Mouse (Mus musculus) mesoderm, embryonic 11.5 days (tissue): ENCODE data around the gene Grik2.
"Not testable (repeated sequence)": the region's sequence is repeated elsewhere in the genome, so short reads cannot be mapped to it uniquely, and the experiment has no call there.

Experiments
- DNase-seq: peaks from one replicate; pipeline ENCODE4 v3.0.0-alpha.2; 2012; ENCODE audit warnings: low read depth, low spot score

Gene Grik2

GRCm38 (mm10) chr10:49365262-49365661 lies 423.3 kb downstream of the Grik2 start:
- no peak for DNase-seq

- peak; percentile 39 for DNase-seq
Observed at GRCm38 (mm10) chr10:49322413-49322812, 466.2 kb downstream of the Grik2 start.

GRCm38 (mm10) chr10:49319880-49320279 lies 468.7 kb downstream of the Grik2 start:
- DNase-seq: no peak

GRCm38 (mm10) chr10:49256247-49256939 lies 532.2 kb downstream of the Grik2 start:
- peak; percentile 17 for DNase-seq

GRCm38 (mm10) chr10:49237356-49237755 lies 551.2 kb downstream of the Grik2 start:
- DNase-seq: not testable (repeated sequence)

GRCm38 (mm10) chr10:49236844-49237243 lies 551.7 kb downstream of the Grik2 start:
- DNase-seq: not testable (repeated sequence)

- no peak for DNase-seq
Observed at GRCm38 (mm10) chr10:49220096-49220495, 568.5 kb downstream of the Grik2 start.

GRCm38 (mm10) chr10:49219631-49220030 lies 568.9 kb downstream of the Grik2 start:
- DNase-seq: peak; percentile 22

GRCm38 (mm10) chr10:49191773-49192371 lies 596.7 kb downstream of the Grik2 start:
- DNase-seq: no peak

GRCm38 (mm10) chr10:49191291-49191690 lies 597.3 kb downstream of the Grik2 start:
- no peak for DNase-seq

- DNase-seq: no peak
Observed at GRCm38 (mm10) chr10:49154134-49154533, 634.4 kb downstream of the Grik2 start.

- DNase-seq: not testable (repeated sequence)
Observed at GRCm38 (mm10) chr10:49151496-49151895, 637.1 kb downstream of the Grik2 start.

GRCm38 (mm10) chr10:49149714-49150113 lies 638.9 kb downstream of the Grik2 start:
- no peak for DNase-seq

- DNase-seq: no peak
Observed at GRCm38 (mm10) chr10:49142658-49143057, 645.9 kb downstream of the Grik2 start.

GRCm38 (mm10) chr10:49136816-49137215 lies 651.8 kb downstream of the Grik2 start:
- no peak for DNase-seq

GRCm38 (mm10) chr10:49131311-49131710 lies 657.3 kb downstream of the Grik2 start:
- DNase-seq: no peak

- DNase-seq: no peak
Observed at GRCm38 (mm10) chr10:49050339-49050738, 738.2 kb downstream of the Grik2 start.

GRCm38 (mm10) chr10:49049391-49049790 lies 739.2 kb downstream of the Grik2 start:
- DNase-seq: no peak
